Mouse (Mus musculus) megakaryocyte, embryonic 14.5 days (primary cell): Measurements from ENCODE around the gene Rilp. TPM values are rescaled to one million over a fixed set of nuclear protein-coding genes. Genes with fewer than 3 reads are reported as not detected.
"Not testable (repeated sequence)": the region's sequence is repeated elsewhere in the genome, so short reads cannot be mapped to it uniquely, and the experiment has no call there.

Experiments used
- H3K27me3 ChIP-seq: replicated peaks from 2 replicates; pipeline ENCODE3; 2012; ENCODE audit warnings: inconsistent platforms
- H3K36me3 ChIP-seq: replicated peaks from 2 replicates; pipeline ENCODE3; 2012; ENCODE audit warnings: low read length, inconsistent platforms, mixed read lengths
- H3K4me1 ChIP-seq: 2 replicates; pipeline ENCODE4 v1.6.1; 2012; ENCODE audit warnings: inconsistent platforms
- H3K4me3 ChIP-seq: replicated peaks from 2 replicates; pipeline ENCODE3; 2012; ENCODE audit warnings: moderate library complexity, mild to moderate bottlenecking, inconsistent platforms
- H3K9me3 ChIP-seq: 2 replicates; pipeline ENCODE4 v1.6.1; 2012; ENCODE audit warnings: inconsistent platforms
- FLI1 ChIP-seq: IDR thresholded peaks from 2 replicates; pipeline ENCODE4 v1.6.1; 2012; ENCODE audit warnings: low read length, inconsistent platforms, mixed read lengths
- GATA1 ChIP-seq: IDR thresholded peaks from 3 replicates; pipeline ENCODE4 v1.6.1; 2012; ENCODE audit warnings: mixed read lengths, low read length, inconsistent platforms, borderline replicate concordance
- polyA plus RNA-seq: library from polyadenylated mRNA; stranded (reverse); fragments of >175 nt; gene quantifications from 2 replicates; pipeline ENCODE4 v1.2.3, GENCODE M21; 2012; ENCODE audit warnings: low replicate concordance; ENCODE audit not compliant: insufficient read depth

Gene Rilp
- polyA plus RNA-seq, 1 experiment = 9.5 TPM

DNA sequence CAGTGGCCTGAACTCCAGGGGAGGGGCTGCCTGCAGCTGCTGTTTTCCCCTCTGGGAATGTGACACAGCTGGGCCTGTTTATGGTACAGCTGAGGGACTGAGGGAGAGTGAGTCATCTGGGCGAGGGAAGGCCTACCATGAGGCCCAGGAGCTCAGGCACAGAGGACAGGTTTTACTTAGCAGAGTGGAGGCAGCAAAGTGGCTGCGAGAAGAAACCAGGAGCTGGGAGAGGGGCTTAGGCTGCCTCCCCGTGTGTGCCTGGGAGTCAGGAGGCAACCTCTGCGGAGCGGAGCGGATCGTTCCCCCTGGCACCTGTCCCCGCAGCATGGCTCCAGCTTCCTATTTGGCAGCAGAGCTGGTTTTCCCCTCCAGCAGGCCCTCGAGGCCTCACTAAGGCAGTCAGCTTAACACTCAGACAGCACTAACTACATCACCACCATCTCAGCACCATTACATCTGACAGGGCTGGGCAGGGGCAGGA lies 42.1 kb downstream of the Rilp start:
- no peak overlapping the region for H3K4me3 ChIP-seq
- H3K36me3 ChIP-seq = peaks cover 84% of the 10 kb centered on the region
- no peaks in the 10 kb centered on the region for H3K9me3 ChIP-seq
- TF ChIP-seq GATA1 (no peak), FLI1 (no peak)
- no peaks in the 10 kb centered on the region for H3K27me3 ChIP-seq
- H3K4me1 ChIP-seq = peaks cover 50% of the 10 kb centered on the region

DNA sequence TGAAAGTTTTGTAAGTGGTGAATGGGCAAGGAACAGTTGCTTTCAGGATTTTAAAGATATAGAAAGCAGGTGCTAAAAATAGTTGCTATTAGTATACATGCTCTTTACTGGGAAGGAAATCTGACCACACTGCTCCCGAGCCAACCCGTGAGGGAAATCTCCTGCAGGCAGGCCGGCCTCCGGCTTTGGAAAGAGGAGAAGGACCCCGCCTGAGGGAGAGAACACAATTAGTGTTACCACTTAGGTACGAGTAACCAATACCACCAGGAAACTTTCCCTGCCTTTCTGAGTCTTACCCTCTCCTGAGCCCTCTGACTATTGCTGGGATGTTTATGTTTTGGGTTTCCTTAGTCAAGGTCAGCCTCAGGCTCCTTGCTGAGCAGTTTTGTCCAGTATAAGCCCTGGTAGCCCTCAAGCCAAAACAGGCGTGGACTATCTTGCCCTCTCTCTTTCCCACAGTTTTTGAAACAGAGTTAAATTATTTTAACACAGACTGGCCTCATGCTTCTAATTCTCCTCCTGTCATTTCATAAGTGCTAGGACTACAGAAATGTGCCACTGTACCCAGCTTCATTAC lies 43.1 kb downstream of the Rilp start:
- no peak overlapping the region for H3K4me3 ChIP-seq
- peaks cover 7% of the 10 kb centered on the region; the same call in 1 of the 2 replicates for H3K9me3 ChIP-seq
- TF ChIP-seq GATA1 (no peak), FLI1 (no peak)
- no peaks in the 10 kb centered on the region for H3K27me3 ChIP-seq
- H3K4me1 ChIP-seq = peaks cover 41% of the 10 kb centered on the region
- H3K36me3 ChIP-seq = peaks cover 84% of the 10 kb centered on the region

GRCm38 (mm10) chr11:75556006-75556405 lies 46.1 kb downstream of the Rilp start:
- H3K9me3 ChIP-seq = not testable (repeated sequence)

GRCm38 (mm10) chr11:75557142-75557541 lies 47.2 kb downstream of the Rilp start:
- Histone ChIP-seq H3K4me1 (peaks cover 31% of the 10 kb centered on the region), H3K9me3 (peaks cover 7% of the 10 kb centered on the region; the same call in 1 of the 2 replicates), H3K27me3 (no peaks in the 10 kb centered on the region), H3K4me3 (no peak overlapping the region), H3K36me3 (peaks cover 84% of the 10 kb centered on the region)
- TF ChIP-seq FLI1 = no peak

More at GRCm38 (mm10) chr11:75556006-75556405, 46.1 kb downstream of the Rilp start:
- H3K4me3 ChIP-seq, H3K27me3 ChIP-seq: not testable (repeated sequence)
- Histone ChIP-seq H3K4me1 (peaks cover 33% of the 10 kb centered on the region), H3K36me3 (peaks cover 84% of the 10 kb centered on the region)

GRCm38 (mm10) chr11:75558101-75558500 lies 48.2 kb downstream of the Rilp start:
- Histone ChIP-seq H3K4me1 (peaks cover 31% of the 10 kb centered on the region), H3K27me3 (no peaks in the 10 kb centered on the region), H3K36me3 (peaks cover 84% of the 10 kb centered on the region), H3K4me3 (no peak overlapping the region), H3K9me3 (peaks cover 7% of the 10 kb centered on the region; the same call in 1 of the 2 replicates)
- TF ChIP-seq GATA1 = no peak
- TF ChIP-seq FLI1 = no peak

DNA sequence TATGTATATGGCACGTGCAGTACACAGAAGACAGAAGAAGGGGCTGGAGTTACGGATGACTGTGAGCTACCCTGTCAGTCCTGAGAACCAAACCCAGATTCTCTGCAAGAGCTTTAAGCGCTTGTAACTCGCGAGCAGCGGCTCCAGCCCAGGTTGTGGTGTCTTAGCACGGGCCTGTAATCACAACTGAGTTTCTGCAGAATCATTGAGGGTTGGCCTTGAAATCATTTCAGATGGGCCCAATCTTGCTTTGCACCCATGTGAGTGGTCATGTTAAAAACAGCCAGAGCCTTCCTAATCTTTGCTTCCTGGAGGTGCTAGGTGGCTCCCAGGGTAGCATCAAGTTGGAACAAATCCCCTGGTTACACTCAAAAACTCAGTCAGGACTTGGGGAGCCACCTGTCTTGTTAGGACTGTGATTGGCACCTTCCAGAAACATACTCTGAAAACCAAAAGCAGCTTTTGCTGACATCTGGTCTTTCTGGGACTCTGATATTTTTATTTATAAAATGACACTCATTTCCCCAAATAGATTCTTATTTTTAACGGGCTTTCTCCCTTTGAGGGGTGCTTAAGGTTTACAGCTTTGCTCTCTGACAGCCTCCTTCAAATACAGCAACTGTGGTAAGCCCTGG lies 50.1 kb downstream of the Rilp start:
- H3K4me3 ChIP-seq = no peak overlapping the region
- H3K9me3 ChIP-seq = peaks cover 7% of the 10 kb centered on the region; the same call in 1 of the 2 replicates
- H3K36me3 ChIP-seq = peaks cover 85% of the 10 kb centered on the region
- TF ChIP-seq GATA1 (no peak), FLI1 (no peak)
- no peaks in the 10 kb centered on the region for H3K27me3 ChIP-seq
- peaks cover 48% of the 10 kb centered on the region for H3K4me1 ChIP-seq

- Histone ChIP-seq H3K9me3 (peaks cover 7% of the 10 kb centered on the region; the same call in 1 of the 2 replicates), H3K4me1 (peaks cover 56% of the 10 kb centered on the region), H3K36me3 (peaks cover 88% of the 10 kb centered on the region), H3K4me3 (no peak overlapping the region), H3K27me3 (no peaks in the 10 kb centered on the region)
- TF ChIP-seq GATA1 (no peak), FLI1 (no peak)
These were observed 50.9 kb downstream of the Rilp start for GRCm38 (mm10) chr11:75560530-75561409.

- H3K4me1 ChIP-seq = peaks cover 62% of the 10 kb centered on the region
- H3K9me3 ChIP-seq = peaks cover 7% of the 10 kb centered on the region; the same call in 1 of the 2 replicates
- peaks cover 94% of the 10 kb centered on the region for H3K36me3 ChIP-seq
- no peak for TF ChIP-seq FLI1
- no peak for TF ChIP-seq GATA1
- H3K4me3 ChIP-seq = no peak overlapping the region
- H3K27me3 ChIP-seq = no peaks in the 10 kb centered on the region
These were observed 51.5 kb downstream of the Rilp start for GRCm38 (mm10) chr11:75561410-75561791.

Other genes with a start within 250 kb of the Rilp start
- 10.0 and 11.0 TPM in 2 replicates for gene Rpa1, start 161.8 kb upstream of the Rilp start, polyA plus RNA-seq
- gene Smyd4, start 161.7 kb upstream of the Rilp start, polyA plus RNA-seq = 0.43 and 1.8 TPM in 2 replicates
- 2.5 TPM in 1 of 2 replicates, not detected in the other for gene Serpinf1, start 87.4 kb upstream of the Rilp start, polyA plus RNA-seq
- not detected in 2 replicates for gene Serpinf2, start 70.5 kb upstream of the Rilp start, polyA plus RNA-seq
- 10.8 and 12.0 TPM in 2 replicates for gene Wdr81, start 55.4 kb upstream of the Rilp start, polyA plus RNA-seq
- 1.7 TPM in 1 of 2 replicates, not detected in the other for gene Tlcd2, start 48.4 kb upstream of the Rilp start, polyA plus RNA-seq
- gene Prpf8, start 23.3 kb upstream of the Rilp start, polyA plus RNA-seq = 18.1 and 35.1 TPM in 2 replicates
- gene Scarf1, start 3.4 kb downstream of the Rilp start, polyA plus RNA-seq = 27.4 and 42.5 TPM in 2 replicates
- 18.9 and 35.4 TPM in 2 replicates for gene Slc43a2, start 21.6 kb downstream of the Rilp start, polyA plus RNA-seq
- gene Pitpna, start 78.0 kb downstream of the Rilp start, polyA plus RNA-seq = 28.3 and 62.8 TPM in 2 replicates
- 38.5 and 43.3 TPM in 2 replicates for gene Inpp5k, start 120.9 kb downstream of the Rilp start, polyA plus RNA-seq
- gene Myo1c, start 140.4 kb downstream of the Rilp start, polyA plus RNA-seq = 28.1 and 63.4 TPM in 2 replicates
- gene Crk, start 169.2 kb downstream of the Rilp start, polyA plus RNA-seq = 62.5 and 120 TPM in 2 replicates
- 32.8 and 324 TPM in 2 replicates for gene Ywhae, start 222.8 kb downstream of the Rilp start, polyA plus RNA-seq